Mouse (Mus musculus): Measurements from ENCODE around the gene Rbm12. TPM values are rescaled to one million over a fixed set of nuclear protein-coding genes. Genes with fewer than 3 reads are reported as not detected.

The Rbm12 gene
- total RNA-seq, 1 experiment from 2014 or later: 11.0 TPM

Other genes with a start within 250 kb of the Rbm12 start
- 33.3 to 43.3 TPM (median 37.7 TPM) in 3 replicates for gene Uqcc1, start 181.7 kb downstream of the Rbm12 start, total RNA-seq (2017)
- gene Gm15557, start 171.2 kb downstream of the Rbm12 start, total RNA-seq (2017): not detected in 3 replicates
- not detected in 3 replicates for gene Gdf5, start 166.6 kb downstream of the Rbm12 start, total RNA-seq (2017)
- gene Cep250, start 155.5 kb downstream of the Rbm12 start, total RNA-seq (2017): 67.3 to 170 TPM (median 77.6 TPM) in 3 replicates
- gene 6430550D23Rik, start 104.0 kb downstream of the Rbm12 start, total RNA-seq (2017): 0.87 to 1.8 TPM in 2 of 3 replicates, not detected in the other
- gene Ergic3, start 103.9 kb downstream of the Rbm12 start, total RNA-seq (2017): 57.6 to 77.8 TPM (median 66.2 TPM) in 3 replicates
- not detected in 3 replicates for gene Fer1l4, start 59.0 kb downstream of the Rbm12 start, total RNA-seq (2017)
- gene Spag4, start 46.8 kb downstream of the Rbm12 start, total RNA-seq (2017): 0.29 to 2.2 TPM (median 1.9 TPM) in 3 replicates
- gene Cpne1, start within 50 bp of the Rbm12 start, total RNA-seq (2017): 33.8 to 71.0 TPM (median 55.8 TPM) in 3 replicates
- gene Gm28036, start 15.1 kb upstream of the Rbm12 start, total RNA-seq (2017): 22.3 to 33.9 TPM (median 24.9 TPM) in 3 replicates
- gene Romo1, start 32.1 kb upstream of the Rbm12 start, total RNA-seq (2017): 9.1 to 25.0 TPM (median 10.2 TPM) in 3 replicates
- 28.1 to 50.8 TPM (median 31.0 TPM) in 3 replicates for gene Nfs1, start 32.2 kb upstream of the Rbm12 start, total RNA-seq (2017)
- 1,407 to 1,708 TPM (median 1,696 TPM) in 3 replicates for gene Rbm39, start 68.3 kb upstream of the Rbm12 start, total RNA-seq (2017)
- 25.7 to 71.4 TPM (median 66.4 TPM) in 3 replicates for gene Phf20, start 84.5 kb upstream of the Rbm12 start, total RNA-seq (2017)
- 11.2 to 25.2 TPM (median 23.5 TPM) in 3 replicates for gene Cnbd2, start 200.3 kb upstream of the Rbm12 start, total RNA-seq (2017)
- 4.8 to 57.7 TPM (median 47.6 TPM) in 3 replicates for gene Scand1, start 200.7 kb upstream of the Rbm12 start, total RNA-seq (2017)

All from monocyte, adult 5-6 weeks (primary cell).